Mouse (Mus musculus) liver, postnatal 0 days (tissue): Measurements from ENCODE around the gene Trpm3.

Source experiments
- CTCF ChIP-seq: sonication (generic); IDR thresholded peaks from 2 replicates; pipeline ENCODE4 v1.5.1; 2016; ENCODE audit warnings: antibody characterized with exemption, low read depth
- EP300 ChIP-seq: IDR thresholded peaks from 2 replicates; pipeline ENCODE4 v1.6.1; 2016; ENCODE audit warnings: antibody characterized with exemption, low read depth, mild to moderate bottlenecking

- TF ChIP-seq CTCF: no peak
- no peak for TF ChIP-seq EP300
Observed at GRCm38 (mm10) chr19:22872456-22872855, 733.6 kb downstream of the Trpm3 start.
